ENCODE assay signal across 8 mouse cellular contexts in genomic region chr15:101047194-101047555, GRCm38 (mm10). TPM values are rescaled to one million over a fixed set of nuclear protein-coding genes. Genes with fewer than 3 reads are reported as not detected.
DNase-seq lines count a peak whose midpoint lies in the region; ATAC-seq lines count a peak whose summit lies in the region.

Gene Gm47841 (minus strand): TSS chr15:101047397.

- peaks cover 21% of the 10 kb centered on the region for H3K4me1 ChIP-seq in neural tube, embryonic 11.5 days (ENCODE audit: control insufficient read depth, insufficient read depth, low read length)
- H3K4me1 ChIP-seq in heart, embryonic 14.5 days (ENCODE audit: control insufficient read depth in 2 of 2, insufficient read depth in 2 of 2, low read length in 2 of 2): peaks cover 5 to 14% of the 10 kb centered on the region in 2 experiments
- H3K4me1 ChIP-seq in liver, embryonic 13.5 days (replicated peaks): no peaks in the 10 kb centered on the region
- peaks cover 15% of the 10 kb centered on the region for H3K4me1 ChIP-seq in stomach, embryonic 16.5 days (ENCODE audit: control insufficient read depth, insufficient read depth, low read length)

- under 1% methylated on average over 22 of the region's 23 CpGs for WGBS in neural tube, embryonic 11.5 days
- WGBS in heart, embryonic 14.5 days: 5% methylated on average over 23 of the region's 23 CpGs
- 2% methylated on average over 23 of the region's 23 CpGs for WGBS in liver, embryonic 13.5 days (ENCODE audit: insufficient replicate concordance)
- WGBS in stomach, embryonic 16.5 days: 2% methylated on average over 23 of the region's 23 CpGs

- DNase-seq in neural tube, embryonic 11.5 days (ENCODE audit: low spot score): no peak
- DNase-seq in neural tube, embryonic 10.5 days (ENCODE audit: extremely low spot score, low spot score): no peak
- no peak for DNase-seq in liver, embryonic 13.5 days
- DNase-seq in spleen, postnatal 14 days (ENCODE audit: low spot score in 2 of 2): no peak

- ATAC-seq in neural tube, embryonic 11.5 days (ENCODE audit: insufficient read depth, low FRiP score, low TSS enrichment): no peak
- ATAC-seq in heart, embryonic 14.5 days (ENCODE audit: insufficient number of reproducible peaks, insufficient read depth, low FRiP score, low read depth): no peak
- no peak for ATAC-seq in liver, embryonic 13.5 days (ENCODE audit: low read depth)
- peak; percentile 15; the same call in 1 of the 2 replicates for ATAC-seq in stomach, embryonic 16.5 days (ENCODE audit: insufficient read depth, low FRiP score)
- ATAC-seq in inflammation-experienced regulatory T-cells, adult 6 months: no peak
- no peak for ATAC-seq in cerebellum, adult (ENCODE audit: insufficient number of reproducible peaks, low FRiP score, low TSS enrichment)

- peaks cover 35% of the 10 kb centered on the region for H3K27me3 ChIP-seq in neural tube, embryonic 11.5 days (ENCODE audit: control insufficient read depth, insufficient read depth, low read length)
- H3K27me3 ChIP-seq in heart, embryonic 14.5 days (ENCODE audit: control insufficient read depth, insufficient read depth, low read length): peaks cover 94% of the 10 kb centered on the region
- peaks cover 97% of the 10 kb centered on the region for H3K27me3 ChIP-seq in liver, embryonic 13.5 days
- peaks cover 50% of the 10 kb centered on the region for H3K27me3 ChIP-seq in stomach, embryonic 16.5 days (ENCODE audit: control insufficient read depth, insufficient read depth, low read length)

- no peak within 1 kb of the TSS for H3K27ac ChIP-seq in neural tube, embryonic 11.5 days (ENCODE audit: low read depth, low read length)
- no peak within 1 kb of the TSS for H3K27ac ChIP-seq in heart, embryonic 14.5 days (replicated peaks in 1 of 2; ENCODE audit: control insufficient read depth in 1 of 2, insufficient read depth in 1 of 2, low read depth in 2 of 2, low read length in 2 of 2)
- no peak within 1 kb of the TSS for H3K27ac ChIP-seq in liver, embryonic 13.5 days
- H3K27ac ChIP-seq in stomach, embryonic 16.5 days (ENCODE audit: low read length): no peak within 1 kb of the TSS

- peak within 1 kb of the TSS; percentile 64 for H3K9ac ChIP-seq in neural tube, embryonic 11.5 days (ENCODE audit: low read length)
- H3K9ac ChIP-seq in heart, embryonic 14.5 days (ENCODE audit: low read length): peak within 1 kb of the TSS; percentile 64
- H3K9ac ChIP-seq in liver, embryonic 13.5 days: no peak within 1 kb of the TSS
- H3K9ac ChIP-seq in stomach, embryonic 16.5 days (ENCODE audit: low read length): peak within 1 kb of the TSS; percentile 73

- peak within 1 kb of the TSS; percentile 47 for H3K4me3 ChIP-seq in neural tube, embryonic 11.5 days (ENCODE audit: low read depth, low read length)
- peak within 1 kb of the TSS; percentile 44 to 49 for H3K4me3 ChIP-seq in heart, embryonic 14.5 days (ENCODE audit: control insufficient read depth in 1 of 2, insufficient read depth in 1 of 2, low read depth in 1 of 2, low read length in 2 of 2)
- peak within 1 kb of the TSS; percentile 40 for H3K4me3 ChIP-seq in liver, embryonic 13.5 days (replicated peaks)
- H3K4me3 ChIP-seq in stomach, embryonic 16.5 days (replicated peaks; ENCODE audit: low read length): peak within 1 kb of the TSS; percentile 56

- H3K36me3 ChIP-seq in neural tube, embryonic 11.5 days (ENCODE audit: control insufficient read depth, insufficient read depth, low read length): no peaks in the 10 kb centered on the region
- 0 out of 2 replicates have a peak, but pooled peaks cover 2% of the 10 kb centered on the region for H3K36me3 ChIP-seq in heart, embryonic 14.5 days (ENCODE audit: control insufficient read depth, insufficient read depth, low read length)
- no peaks in the 10 kb centered on the region for H3K36me3 ChIP-seq in liver, embryonic 13.5 days
- no peaks in the 10 kb centered on the region for H3K36me3 ChIP-seq in stomach, embryonic 16.5 days (ENCODE audit: control insufficient read depth, insufficient read depth, low read length)

- H3K9me3 ChIP-seq in neural tube, embryonic 11.5 days (ENCODE audit: control insufficient read depth, low read length): no peaks in the 10 kb centered on the region
- H3K9me3 ChIP-seq in heart, embryonic 14.5 days (ENCODE audit: control insufficient read depth, low read length): no peaks in the 10 kb centered on the region
- no peaks in the 10 kb centered on the region for H3K9me3 ChIP-seq in liver, embryonic 13.5 days (replicated peaks)
- H3K9me3 ChIP-seq in stomach, embryonic 16.5 days (replicated peaks; ENCODE audit: control insufficient read depth, low read length): no peaks in the 10 kb centered on the region

- peak within 1 kb of the TSS; percentile 99 for H3K4me2 ChIP-seq in neural tube, embryonic 11.5 days (ENCODE audit: low read depth)
- peak within 1 kb of the TSS; percentile 93 for H3K4me2 ChIP-seq in heart, embryonic 14.5 days (ENCODE audit: low read length)
- peak within 1 kb of the TSS; percentile 62 for H3K4me2 ChIP-seq in liver, embryonic 13.5 days
- peak within 1 kb of the TSS; percentile 99 for H3K4me2 ChIP-seq in stomach, embryonic 16.5 days (ENCODE audit: low read depth, low read length)

RNA-seq across cellular contexts. Expression of gene Gm47841, which starts in this region (rescaled TPM):
- polyA plus RNA-seq in neural tube, embryonic 11.5 days (2014; fragmentation: Nextera tagmentation; extraction: Ambion mirVana): not detected in 2 replicates
- not detected in 2 replicates for polyA plus RNA-seq in heart, embryonic 14.5 days (2014; fragmentation: Nextera tagmentation; extraction: Ambion mirVana)
- not detected in 2 replicates for polyA plus RNA-seq in liver, embryonic 13.5 days (2015; fragmentation: Nextera tagmentation; extraction: Ambion mirVana)
- not detected in 2 replicates for polyA plus RNA-seq in stomach, embryonic 16.5 days (2015; fragmentation: Nextera tagmentation; extraction: Ambion mirVana)
- polyA plus RNA-seq in inflammation-experienced regulatory T-cells, adult 6 months (2017; shearing (Covaris generic)): not detected

Comparison
In these comparisons a context has a peak if more than half of its experiments do, and no peak if none do; other contexts are left out.
1. Peak in ATAC-seq, H3K4me3 ChIP-seq, H3K9ac ChIP-seq and H3K4me2 ChIP-seq in stomach, embryonic 16.5 days; RNA of the gene not detected or under 1 TPM.